Mouse (Mus musculus) adrenal gland (tissue): ENCODE data around the gene Ceacam1.

Source experiments
- intact Hi-C: fragments of 180-260 bp; cut with DNase I; formaldehyde crosslinking; loops from one replicate; pipeline ENCODE4 v1.15.1; 2025

The Ceacam1 gene

DNA sequence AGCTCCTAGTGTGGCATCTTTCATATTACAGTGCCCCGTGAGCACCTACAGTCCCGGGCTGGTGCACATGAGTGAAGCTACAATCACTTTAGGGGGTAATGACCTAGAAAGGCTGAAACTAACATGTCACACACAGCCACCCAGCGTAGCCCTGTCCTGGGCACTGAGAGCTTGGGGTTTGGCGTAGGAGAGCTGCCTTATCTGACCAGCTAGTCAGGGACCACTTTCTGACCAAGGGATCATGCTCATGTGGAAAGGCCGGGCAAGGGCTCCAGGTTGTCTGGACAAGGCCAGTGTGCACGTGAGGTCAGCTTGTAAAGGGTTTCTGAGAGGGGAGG lies 36.6 kb downstream of the Ceacam1 start:
- intact Hi-C loops, result no loop called here

DNA sequence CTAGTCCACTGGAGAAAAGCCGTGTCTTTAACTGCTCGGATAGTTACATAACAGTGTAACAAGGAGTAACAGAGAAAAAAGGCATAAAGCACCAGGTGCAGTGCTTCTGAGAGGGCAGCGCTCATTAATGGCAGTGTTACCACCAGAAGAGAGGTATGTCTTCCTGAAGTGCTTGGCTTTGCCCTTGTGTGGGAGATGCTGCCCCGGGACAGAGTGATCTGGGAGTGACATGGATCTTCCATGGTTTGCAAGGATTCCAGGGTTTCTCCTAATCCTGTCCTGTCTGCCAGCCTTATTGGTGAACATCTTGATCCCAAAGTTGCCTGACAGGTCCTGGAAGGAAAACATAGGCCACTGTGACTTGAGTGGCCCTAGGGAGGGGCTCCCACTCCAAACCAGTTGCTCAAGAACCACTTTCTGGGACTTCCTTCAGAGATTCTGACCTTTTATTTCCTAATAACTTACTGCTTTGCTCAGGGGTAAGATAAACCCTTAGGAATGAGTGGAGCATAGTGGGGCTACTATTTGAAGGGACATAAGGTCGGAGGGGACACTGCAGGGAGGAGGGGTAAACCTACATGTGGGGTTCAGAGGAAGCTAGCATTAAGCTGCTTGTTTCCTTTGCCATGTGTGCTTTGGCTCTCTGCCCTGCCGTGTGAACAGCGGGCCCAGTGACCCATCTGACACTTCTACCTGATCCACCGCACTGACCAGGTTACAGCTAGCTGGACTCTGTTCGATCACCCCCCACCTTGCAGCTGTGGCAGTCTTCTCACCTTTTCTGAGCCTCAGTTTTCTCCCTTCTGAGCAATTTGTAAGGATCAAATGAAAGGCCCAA lies 37.2 kb downstream of the Ceacam1 start:
- intact Hi-C loops, result no loop called here

DNA sequence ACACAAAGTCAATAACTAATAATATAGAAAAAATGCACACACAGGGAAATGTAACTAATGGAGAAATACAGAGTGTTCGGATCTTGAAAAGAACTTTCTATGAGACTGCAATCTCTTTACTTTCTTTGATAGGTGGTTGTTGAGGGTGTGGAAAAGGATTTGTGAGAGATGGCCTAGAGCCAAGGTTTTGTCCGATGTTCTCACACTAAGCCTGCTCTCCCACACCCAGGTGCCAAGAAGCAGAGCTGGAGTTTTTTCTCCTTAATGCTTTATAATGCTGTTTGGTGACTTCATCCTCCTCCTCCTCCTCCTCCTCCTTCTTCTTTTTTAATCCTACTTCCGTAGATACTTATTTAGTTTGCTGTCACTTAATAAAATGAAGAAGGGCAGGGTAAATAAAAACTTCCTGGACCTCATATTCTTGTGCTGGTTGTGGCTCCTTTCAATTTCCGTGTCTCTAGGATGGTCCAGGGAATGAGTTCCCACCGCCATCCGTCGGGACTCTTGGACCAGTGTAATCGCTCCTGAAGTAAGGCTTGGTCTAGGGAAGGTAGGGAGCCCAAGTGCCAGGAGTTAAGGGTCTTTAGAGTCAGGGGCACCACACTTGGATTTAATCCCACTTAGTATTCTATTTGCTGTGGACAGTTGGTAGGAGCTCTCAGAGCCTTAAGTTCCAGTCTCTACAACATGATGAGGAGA lies 38.1 kb downstream of the Ceacam1 start:
- intact Hi-C loops, result no loop called here

DNA sequence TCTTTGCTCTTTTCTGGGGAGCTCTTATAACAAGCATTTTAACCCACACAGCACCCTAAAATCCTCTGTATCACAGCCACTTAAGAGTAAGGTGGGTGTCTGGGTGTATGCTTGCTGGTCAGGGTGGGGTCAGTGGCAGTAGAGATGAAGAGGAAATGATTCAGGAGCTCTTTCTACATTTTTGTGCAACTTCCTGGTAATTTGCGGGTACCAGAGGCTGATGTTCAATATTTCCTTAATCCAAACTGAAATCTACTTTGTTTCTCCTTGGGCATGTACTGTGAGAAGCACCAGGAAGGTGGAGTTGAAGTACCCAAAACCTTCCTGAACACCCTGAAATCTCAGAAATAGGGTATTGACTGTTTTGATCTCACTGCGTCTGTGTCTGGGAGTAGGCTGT lies 40.7 kb downstream of the Ceacam1 start:
- intact Hi-C loops, result no loop called here

DNA sequence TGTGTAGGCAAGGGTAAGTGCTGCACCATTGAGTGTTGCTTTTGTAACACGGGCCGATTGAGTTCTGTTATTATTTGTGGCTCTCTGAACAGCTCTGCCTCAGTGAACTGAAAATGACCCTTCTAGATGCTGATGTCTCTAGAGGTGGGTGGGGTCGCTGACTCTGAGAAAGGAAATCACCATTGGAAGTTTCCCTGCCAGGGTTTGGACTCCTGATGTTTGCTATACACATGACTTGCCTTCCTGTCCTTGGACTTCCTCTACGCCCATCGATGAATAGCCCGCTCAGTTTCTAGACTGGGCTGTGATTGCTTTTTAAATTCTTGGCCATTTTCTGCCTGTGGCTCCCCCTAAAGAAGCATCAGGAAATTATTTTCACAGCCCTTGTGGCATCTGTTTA lies 41.2 kb downstream of the Ceacam1 start:
- intact Hi-C loops, result no loop called here

DNA sequence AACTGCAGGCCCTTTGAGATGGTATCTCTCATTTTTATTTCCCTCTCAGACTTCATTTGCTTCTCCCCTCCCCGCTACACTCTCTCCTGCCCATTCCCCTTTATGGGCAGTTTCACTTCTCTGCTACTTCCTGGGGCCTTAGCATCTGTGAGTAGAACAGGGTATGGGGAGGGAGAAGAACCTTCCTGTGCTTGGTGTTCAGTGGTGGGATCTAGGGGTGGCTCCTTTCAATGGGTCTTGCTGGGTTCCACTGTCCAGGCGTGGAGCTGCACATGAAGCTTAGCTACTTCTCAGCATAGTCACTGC lies 41.9 kb downstream of the Ceacam1 start:
- intact Hi-C loops, result no loop called here

DNA sequence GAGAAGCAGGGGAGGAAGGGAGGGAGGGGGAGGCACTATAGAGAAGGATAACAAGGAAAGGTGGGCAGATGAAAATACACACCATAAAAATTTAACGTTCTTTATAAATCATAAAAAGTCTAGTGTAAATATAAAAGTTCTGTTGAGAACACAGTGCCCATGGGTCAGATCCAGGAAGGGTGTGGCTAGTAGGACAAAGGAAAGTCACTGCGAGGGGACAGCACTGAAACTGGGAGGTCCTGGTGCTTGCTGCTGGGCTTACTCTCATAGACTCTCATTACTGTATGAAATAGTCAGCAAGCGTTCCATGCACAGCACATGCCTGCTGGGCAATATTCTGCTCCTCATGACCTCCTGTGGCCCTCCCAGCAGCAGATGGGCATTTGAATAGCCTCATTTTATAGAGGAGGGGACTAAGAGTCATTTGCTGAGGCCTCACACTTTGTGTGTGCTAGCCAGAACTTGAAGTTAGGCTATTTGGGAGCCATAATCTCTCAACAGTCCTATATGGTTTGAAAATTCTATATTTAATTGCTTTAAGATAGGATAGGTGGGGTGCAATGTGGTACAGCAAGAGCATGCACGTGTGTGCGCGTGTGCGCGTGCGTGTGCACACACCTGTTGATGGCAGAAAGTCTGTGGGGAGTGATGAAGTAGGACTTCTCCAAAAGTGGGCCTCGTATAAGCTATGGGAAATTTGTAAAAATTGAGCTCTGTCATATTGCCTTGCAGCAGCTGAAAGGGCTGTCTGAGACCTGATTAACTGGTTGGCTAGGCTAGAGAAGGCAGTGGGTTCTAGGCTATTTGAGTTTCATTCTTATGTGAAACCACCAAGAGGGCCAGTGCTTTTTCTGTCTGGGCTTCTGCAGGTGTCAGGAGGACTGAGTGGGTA lies 42.5 kb downstream of the Ceacam1 start:
- intact Hi-C loops, result no loop called here

DNA sequence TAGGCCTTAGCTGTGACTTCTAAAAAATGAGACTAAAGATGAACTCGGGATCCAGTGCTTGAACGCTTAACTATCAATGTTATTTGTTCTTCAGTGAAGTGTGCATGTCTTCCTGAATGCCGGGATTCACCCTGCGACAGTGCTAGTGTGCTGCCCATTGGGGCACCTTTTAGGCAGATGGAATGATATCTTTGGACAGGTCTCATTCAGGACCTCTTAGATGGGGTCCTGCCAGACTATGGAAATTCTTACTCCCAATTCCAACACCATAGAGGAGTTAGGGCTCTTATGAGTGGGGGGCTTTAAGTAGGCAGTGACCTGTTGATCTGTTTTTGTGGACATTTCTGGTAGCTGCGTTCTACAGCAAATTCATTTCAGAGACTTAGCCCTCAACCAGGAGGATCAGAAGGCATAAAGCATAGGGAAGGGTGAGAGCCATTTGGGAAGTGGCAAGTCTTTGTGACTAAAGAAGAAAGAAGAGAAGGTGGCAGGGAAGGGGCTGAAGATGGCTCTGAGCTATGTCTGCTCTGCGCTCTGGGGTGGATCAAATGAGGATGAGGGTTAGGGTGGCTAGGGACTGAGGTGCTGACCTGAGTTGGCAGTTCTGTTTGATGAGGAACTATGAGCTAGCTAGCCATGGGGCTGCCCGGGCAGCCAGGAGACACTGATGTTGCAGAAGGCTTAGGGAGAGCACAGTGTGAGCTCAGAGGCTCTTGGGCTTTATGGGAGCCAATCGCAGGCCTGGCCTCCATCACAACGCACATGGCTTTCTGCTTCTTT lies 43.4 kb downstream of the Ceacam1 start:
- intact Hi-C loops, result no loop called here

DNA sequence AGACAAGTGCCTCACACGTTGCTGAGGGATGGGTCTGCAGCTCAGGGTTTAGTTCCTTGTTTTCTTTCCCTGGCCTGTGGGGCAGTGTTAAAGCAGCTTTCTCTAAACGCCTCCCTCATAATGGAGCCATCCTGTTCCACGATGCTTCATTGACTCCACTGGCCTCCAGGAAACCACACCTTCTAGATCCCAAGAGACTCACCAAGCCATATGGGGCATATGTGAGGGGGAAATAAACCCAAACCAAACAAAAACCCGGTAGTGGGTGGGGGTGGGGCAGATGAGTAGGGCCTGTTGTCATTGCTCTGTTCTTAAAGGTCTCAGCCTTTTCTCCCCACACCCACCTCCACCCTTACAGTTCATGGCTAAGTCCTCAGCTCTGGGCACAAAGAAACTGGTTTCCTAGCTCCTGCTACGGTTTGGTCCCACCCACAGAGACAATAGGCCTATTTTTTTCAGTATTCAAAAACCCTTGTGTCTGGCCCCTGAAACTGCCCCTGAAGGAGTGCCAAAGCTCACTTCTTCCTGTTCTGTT lies 44.3 kb downstream of the Ceacam1 start:
- intact Hi-C loops, result no loop called here

DNA sequence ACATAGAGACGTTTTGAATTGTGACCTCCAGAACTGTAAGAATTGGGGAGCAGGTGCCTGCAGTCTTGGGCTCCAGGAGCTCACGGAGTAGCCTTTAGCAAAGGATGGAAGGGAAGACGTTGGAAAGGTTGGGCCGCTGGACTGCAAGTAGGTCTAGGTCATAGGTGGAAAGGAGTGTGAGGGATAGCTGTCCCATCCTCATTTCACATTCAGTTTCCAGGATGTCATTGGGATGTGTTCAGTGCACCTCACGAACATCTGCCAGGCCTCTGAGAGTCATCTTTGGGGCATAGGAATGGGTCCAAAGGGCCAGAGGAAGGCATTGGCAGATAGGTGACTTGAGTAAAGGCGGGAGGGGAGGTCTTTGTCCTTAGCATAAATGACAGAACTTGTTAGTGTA lies 45.0 kb downstream of the Ceacam1 start:
- intact Hi-C loops, result no loop called here

DNA sequence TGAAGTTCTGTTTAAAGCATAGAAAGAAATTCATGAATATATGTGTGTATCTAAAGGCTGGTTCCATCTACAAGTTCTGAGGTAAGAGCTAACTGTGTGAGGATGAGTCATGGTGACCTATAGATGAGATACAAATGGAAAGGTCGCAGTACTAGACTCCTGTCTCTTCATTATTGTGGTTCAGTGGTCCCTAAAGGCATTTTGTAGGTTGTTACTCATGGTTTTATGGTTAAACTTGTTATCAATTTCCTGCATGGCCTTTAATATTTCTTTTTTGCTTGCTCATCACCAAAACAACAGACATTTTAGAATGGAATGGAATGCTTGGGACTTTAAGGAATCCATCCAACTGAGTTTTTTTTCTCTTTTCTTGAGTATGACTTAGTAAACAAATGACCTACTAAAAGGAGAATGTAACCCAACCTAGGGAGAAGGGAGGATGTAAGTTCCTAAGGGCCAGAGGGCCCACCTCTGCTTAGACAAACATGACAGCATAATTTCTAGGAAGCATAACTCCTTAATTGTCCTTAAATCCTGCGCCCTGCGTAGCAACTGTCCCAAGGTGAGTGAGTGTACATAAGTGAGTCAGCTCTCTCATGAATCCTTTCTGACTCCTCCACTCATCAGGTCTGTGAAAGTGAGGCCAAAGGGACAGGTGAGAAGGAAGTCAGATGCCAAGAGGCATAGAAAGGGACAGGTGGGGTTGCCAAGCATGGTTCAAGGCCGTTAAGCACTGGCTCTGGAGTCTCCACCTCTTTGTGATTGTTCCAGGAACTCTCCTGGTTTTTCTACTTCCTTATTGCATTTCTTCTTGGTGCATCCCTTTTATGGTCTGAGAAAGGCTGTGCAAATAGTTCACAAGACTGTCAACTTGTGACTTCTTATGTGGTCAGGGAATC lies 47.3 kb downstream of the Ceacam1 start:
- intact Hi-C loops, result loop anchor here (5.0 kb wide), 1 partner anchor 167 kb away; no protein-coding TSS in a partner anchor

DNA sequence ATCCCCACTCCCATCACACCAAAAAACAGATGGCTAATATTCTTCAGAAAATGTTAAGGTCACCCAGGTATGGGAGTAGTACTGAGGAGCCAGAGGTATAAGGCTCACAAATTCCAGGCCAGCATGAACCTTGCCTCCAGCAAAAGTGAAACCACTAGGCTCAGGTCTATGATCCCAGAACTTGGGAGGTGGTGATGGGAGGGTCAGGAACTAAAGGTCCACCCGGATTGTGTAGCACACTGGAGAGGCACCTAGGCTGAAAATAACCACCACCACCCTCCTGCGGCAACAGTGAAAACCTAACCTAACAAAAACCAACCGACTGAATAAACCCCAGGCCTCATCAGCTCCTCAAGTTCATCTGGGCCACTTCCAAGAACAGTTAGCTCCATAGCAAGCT lies 49.1 kb downstream of the Ceacam1 start:
- intact Hi-C loops, result loop anchor here (5.0 kb wide), 1 partner anchor 169 kb away; no protein-coding TSS in a partner anchor

DNA sequence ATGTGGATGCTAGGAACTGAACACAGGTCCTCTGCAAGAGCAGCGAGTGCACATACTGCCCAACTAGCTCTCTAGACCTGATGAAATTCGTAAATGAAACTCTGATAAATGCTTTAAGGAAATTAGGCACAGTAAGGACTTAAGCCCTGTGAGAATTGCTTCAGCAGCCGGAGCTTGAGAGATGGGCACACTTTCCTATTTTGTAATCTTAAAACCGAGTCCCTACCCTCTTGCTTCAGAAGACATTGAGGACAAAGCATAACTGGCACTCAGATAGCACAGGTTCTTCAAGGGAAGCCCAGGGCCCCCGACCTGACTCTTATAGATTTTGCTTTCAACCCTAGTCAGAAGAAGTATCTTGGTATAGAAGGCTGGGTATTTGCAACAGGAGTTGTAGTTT lies 50.3 kb downstream of the Ceacam1 start:
- intact Hi-C loops, result loop anchor here (5.0 kb wide), 1 partner anchor 170 kb away; no protein-coding TSS in a partner anchor

DNA sequence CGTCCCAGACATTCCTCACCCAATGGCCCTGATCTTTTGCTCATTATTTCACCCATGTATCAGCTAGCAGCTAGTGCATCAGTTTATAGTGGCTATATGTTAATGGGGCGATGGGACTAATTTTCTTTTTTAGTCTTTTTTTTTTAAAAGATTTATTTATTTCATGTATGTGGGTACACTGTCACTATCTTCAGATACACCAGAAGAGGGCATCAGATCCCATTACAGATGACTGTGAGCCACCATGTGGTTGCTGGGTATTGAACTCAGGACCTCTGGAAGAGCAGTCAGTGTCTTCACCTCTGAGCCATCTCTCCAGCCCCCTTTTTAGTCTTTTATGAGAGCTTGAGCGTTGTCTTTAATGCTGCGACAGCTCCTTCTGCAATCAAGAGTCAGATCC lies 51.0 kb downstream of the Ceacam1 start:
- intact Hi-C loops, result loop anchor here (5.0 kb wide), 1 partner anchor 171 kb away; no protein-coding TSS in a partner anchor

DNA sequence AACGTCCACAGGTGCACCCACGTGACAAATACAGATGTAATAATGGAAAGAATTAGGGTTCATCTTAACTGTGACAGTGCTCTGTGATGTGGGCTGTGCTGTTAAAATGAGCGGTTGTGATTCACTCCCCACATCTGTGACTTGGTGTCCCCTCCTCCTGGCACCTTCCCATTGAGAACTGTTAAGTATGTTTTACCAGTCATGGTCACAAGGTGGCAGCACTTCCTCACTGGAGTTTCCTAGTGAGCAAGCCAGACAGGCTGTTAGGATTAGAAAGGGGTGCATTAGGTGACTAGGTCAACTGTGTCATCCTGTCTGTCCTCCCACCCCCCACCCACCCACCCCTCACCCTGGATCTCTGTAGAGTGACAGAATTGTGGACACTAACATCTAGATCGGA lies 53.0 kb downstream of the Ceacam1 start:
- intact Hi-C loops, result loop anchor here (1.0 to 5.0 kb wide), 2 partner anchors 55 to 113 kb away; partner anchors contain the start of gene Ceacam2

DNA sequence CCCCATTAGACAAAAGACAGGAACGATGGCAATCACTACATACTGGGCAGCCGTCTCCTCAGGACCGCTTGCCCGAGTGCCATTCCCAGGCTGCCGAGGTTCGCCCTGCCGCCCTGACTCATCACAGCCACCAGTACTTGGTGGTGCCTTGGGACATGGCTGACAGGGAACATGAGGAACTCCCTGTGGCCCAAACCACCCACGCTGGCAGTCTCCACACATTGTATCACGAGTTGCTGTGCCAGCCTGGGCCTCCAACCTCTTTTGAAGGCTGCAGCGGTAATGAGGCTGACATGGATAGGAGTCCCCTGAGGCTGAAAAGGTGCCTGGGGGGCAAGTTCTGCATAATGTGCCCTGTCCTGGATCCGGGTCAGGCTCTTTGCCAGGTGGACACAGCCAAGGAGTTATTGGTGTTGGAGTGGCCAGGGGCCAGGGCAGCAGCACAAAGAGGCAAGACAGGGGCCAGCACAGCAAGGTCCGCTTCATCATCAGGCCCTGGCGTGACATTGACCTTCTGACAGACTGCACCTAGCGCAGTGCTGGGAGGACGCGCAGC lies 55.0 kb downstream of the Ceacam1 start:
- intact Hi-C loops, result loop anchor here (5.0 kb wide), 1 partner anchor 115 kb away; the partner anchor contains the start of gene Ceacam2

DNA sequence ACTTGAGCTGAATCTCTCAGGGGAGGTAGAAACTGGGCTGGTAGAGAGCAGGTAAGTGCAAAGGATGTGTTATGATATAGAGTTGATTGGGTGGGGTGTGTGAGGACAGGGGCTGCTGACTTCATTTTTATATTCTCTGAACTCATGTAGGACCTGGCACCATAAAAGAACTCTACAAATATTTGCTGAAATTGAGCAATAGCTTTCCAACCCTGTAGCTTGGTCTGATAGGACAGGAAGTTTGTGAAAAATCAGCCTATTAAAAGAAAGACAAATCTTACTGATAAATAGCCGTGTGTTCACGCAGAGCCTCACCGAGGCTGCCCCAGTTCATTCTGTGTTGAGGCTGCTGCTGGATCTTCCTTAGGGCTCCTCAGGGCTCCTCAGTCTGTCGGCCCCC lies 57.5 kb downstream of the Ceacam1 start:
- intact Hi-C loops, result loop anchor here (5.0 kb wide), 1 partner anchor 117 kb away; the partner anchor contains the start of gene Ceacam2

DNA sequence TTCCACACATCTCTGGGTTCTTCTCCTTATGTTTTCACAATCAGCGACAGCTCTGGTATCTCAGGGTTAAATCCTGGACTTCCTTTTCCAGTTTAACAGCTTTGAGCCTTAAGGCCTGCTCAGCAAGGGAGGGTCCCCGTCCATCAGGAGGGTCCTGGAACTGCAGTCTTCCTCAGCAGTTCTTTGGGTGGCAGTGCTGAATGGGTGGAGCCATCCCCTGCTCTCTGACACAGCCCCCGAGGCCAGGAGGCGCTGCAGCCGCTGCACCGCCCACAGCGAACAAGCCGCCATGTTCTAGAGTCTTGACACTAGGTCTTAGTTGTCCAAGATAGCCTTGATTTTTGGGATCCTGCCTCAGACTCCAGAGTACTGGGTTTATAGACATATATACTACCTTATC lies 57.9 kb downstream of the Ceacam1 start:
- intact Hi-C loops, result no loop called here

DNA sequence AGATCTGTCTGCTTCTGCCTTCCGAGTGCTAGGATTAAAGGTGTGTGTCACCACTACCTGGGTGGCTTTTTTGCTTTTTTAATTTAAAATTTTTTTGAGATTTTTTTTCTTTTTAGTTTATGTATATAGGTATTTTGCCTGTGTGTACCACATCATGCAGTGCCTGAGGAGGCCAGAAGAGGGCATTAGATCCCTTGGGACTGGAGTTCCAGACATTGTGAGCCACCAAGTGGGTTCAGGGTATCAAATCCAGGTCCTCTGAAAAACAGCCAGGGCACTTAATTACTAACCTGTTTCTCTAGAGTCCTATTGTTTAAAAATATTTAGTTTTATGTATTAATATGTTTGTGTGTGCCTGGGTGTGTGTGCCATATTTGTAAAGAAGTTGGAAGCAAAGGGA lies 59.8 kb downstream of the Ceacam1 start:
- intact Hi-C loops, result no loop called here
